Comparison of ENCODE assay signal across 27 mouse cellular contexts in genomic region chr5:17999570-17999969, GRCm38 (mm10). TPM values are rescaled to one million over a fixed set of nuclear protein-coding genes. Genes with fewer than 3 reads are reported as not detected.
"Had no signal": no experiment of that assay in that cellular context is flagged by ENCODE, and none has a peak within 500 bp of the region (broad histone marks: within the 10 kb centered on the region; RNA-seq: fewer than 3 reads in every experiment).

No protein-coding gene starts in this region.

- H3K27ac ChIP-seq: kidney, embryonic 15.5 days; limb, embryonic 12.5 days; limb, embryonic 15.5 days; liver, embryonic 14.5 days; midbrain, embryonic 15.5 days; neural tube, embryonic 12.5 days; neural tube, embryonic 15.5 days had no signal

- H3K4me1 ChIP-seq: kidney, embryonic 15.5 days; limb, embryonic 12.5 days; limb, embryonic 15.5 days; midbrain, embryonic 15.5 days; neural tube, embryonic 12.5 days; neural tube, embryonic 15.5 days had no signal

- H3K27me3 ChIP-seq: kidney, embryonic 15.5 days; limb, embryonic 12.5 days; limb, embryonic 15.5 days; midbrain, embryonic 15.5 days; neural tube, embryonic 12.5 days; neural tube, embryonic 15.5 days had no signal

- H3K4me2 ChIP-seq: kidney, embryonic 15.5 days; limb, embryonic 12.5 days; limb, embryonic 15.5 days; liver, embryonic 11.5 days; lung, embryonic 14.5 days; midbrain, embryonic 11.5 days; midbrain, embryonic 15.5 days; neural tube, embryonic 12.5 days; neural tube, embryonic 15.5 days had no signal

- H3K9ac ChIP-seq: kidney, embryonic 15.5 days; limb, embryonic 12.5 days; limb, embryonic 15.5 days; liver, embryonic 14.5 days; liver, postnatal 0 days; lung, embryonic 14.5 days; midbrain, embryonic 15.5 days; neural tube, embryonic 12.5 days; neural tube, embryonic 15.5 days had no signal

- DNase-seq: kidney, adult 8-10 months; kidney, postnatal 10 days; kidney, postnatal 36 days; left cerebral cortex, postnatal 4 days; liver, postnatal 0 days; lung, embryonic 14.5 days; thymus, adult 18-20 months; thymus, postnatal 36 days had no signal

- H3K4me3 ChIP-seq: kidney, embryonic 15.5 days; limb, embryonic 12.5 days; limb, embryonic 15.5 days; midbrain, embryonic 15.5 days; neural tube, embryonic 12.5 days; neural tube, embryonic 15.5 days had no signal

- H3K36me3 ChIP-seq: kidney, embryonic 15.5 days; limb, embryonic 12.5 days; limb, embryonic 15.5 days; midbrain, embryonic 15.5 days; neural tube, embryonic 12.5 days; neural tube, embryonic 15.5 days had no signal

- ATAC-seq: liver, postnatal 0 days; midbrain, embryonic 15.5 days had no signal

- H3K9me3 ChIP-seq: kidney, embryonic 15.5 days; limb, embryonic 12.5 days; limb, embryonic 15.5 days; midbrain, embryonic 15.5 days; neural tube, embryonic 12.5 days; neural tube, embryonic 15.5 days had no signal

RNA-seq across cellular contexts. Expression of gene Gnat3, which starts 37.2 kb away (rescaled TPM):
- total RNA-seq: layer of hippocampus, adult 8-10 months; layer of hippocampus, postnatal 10 days; left cerebral cortex, adult 8-10 months; left cerebral cortex, postnatal 14 days; left cerebral cortex, postnatal 4 days; megakaryocyte-erythroid progenitor cell, adult 5-6 weeks had no signal
- polyA plus RNA-seq: kidney, embryonic 15.5 days; limb, embryonic 12.5 days; limb, embryonic 15.5 days; liver, embryonic 11.5 days; liver, embryonic 14.5 days; liver, postnatal 0 days; lung, embryonic 14.5 days; midbrain, embryonic 15.5 days; neural tube, embryonic 15.5 days; small intestine, adult 2 months; spleen, adult 2 months; stomach, embryonic 16.5 days; testis, adult 2 months; urinary bladder, adult 2 months had no signal
